Mouse (Mus musculus) hindbrain, embryonic 15.5 days (tissue): ENCODE results near the gene Pkdrej. TPM values are rescaled to one million over a fixed set of nuclear protein-coding genes. Genes with fewer than 3 reads are reported as not detected.

Source experiments
- ATAC-seq: fragments of 200-750 bp; cut with Nextera tagmentation; 2 replicates; pipeline ENCODE4 v1.8.0; 2017; ENCODE audit warnings: low read depth, moderate number of reproducible peaks, moderate TSS enrichment; ENCODE audit not compliant: low FRiP score
- H3K27ac ChIP-seq: fragments of 300-500 bp; sonication (generic); replicated peaks from 2 replicates; pipeline ENCODE4 v1.5.1; 2015; ENCODE audit warnings: mild to moderate bottlenecking, inconsistent platforms
- H3K27me3 ChIP-seq: fragments of 300-500 bp; sonication (generic); 2 replicates; pipeline ENCODE4 v1.6.1; 2015; ENCODE audit warnings: control low read depth, inconsistent platforms
- H3K36me3 ChIP-seq: fragments of 300-500 bp; sonication (generic); 2 replicates; pipeline ENCODE4 v1.6.1; 2015; ENCODE audit warnings: control low read depth, inconsistent platforms
- H3K4me1 ChIP-seq: fragments of 300-500 bp; sonication (generic); replicated peaks from 2 replicates; pipeline ENCODE4 v1.6.1; 2015; ENCODE audit warnings: control low read depth, inconsistent platforms
- H3K4me2 ChIP-seq: fragments of 300-500 bp; sonication (generic); 2 replicates; pipeline ENCODE4 v1.6.1; 2015; ENCODE audit warnings: moderate library complexity, mild to moderate bottlenecking, inconsistent platforms
- H3K4me3 ChIP-seq: fragments of 300-500 bp; sonication (generic); 2 replicates; pipeline ENCODE4 v1.5.1; 2015; ENCODE audit warnings: mild to moderate bottlenecking, inconsistent platforms
- H3K9ac ChIP-seq: fragments of 300-500 bp; sonication (generic); 2 replicates; pipeline ENCODE4 v1.6.1; 2015; ENCODE audit warnings: inconsistent platforms
- H3K9me3 ChIP-seq: fragments of 300-500 bp; sonication (generic); 2 replicates; pipeline ENCODE4 v1.6.1; 2016; ENCODE audit warnings: control low read depth, inconsistent platforms
- WGBS: fragments of 180-500 bp; shearing (Covaris S2); methylation state at CpG from one replicate; pipeline ENCODE4 v1.1.7; 2015; 5-methylcytosine and 5-hydroxymethylcytosine counted together
- polyA plus RNA-seq: library from polyadenylated mRNA; unstranded; fragments of >200 nt; fragmentation: Nextera tagmentation; extraction: Ambion mirVana; gene quantifications from 2 replicates; pipeline ENCODE4 v1.2.1, GENCODE M21; 2015

The Pkdrej gene
- polyA plus RNA-seq, 1 experiment from 2014 or later: 0.04 TPM

- Histone ChIP-seq H3K27ac (no peak overlapping the region), H3K4me3 (peak overlapping the region; percentile 63), H3K27me3 (no peaks in the 10 kb centered on the region), H3K4me2 (peak overlapping the region; percentile 94), H3K9me3 (no peaks in the 10 kb centered on the region), H3K4me1 (peaks cover 14% of the 10 kb centered on the region), H3K36me3 (no peaks in the 10 kb centered on the region), H3K9ac (peak overlapping the region; percentile 59)
- ATAC-seq: no peak
- 53% methylated on average over 8 of the region's 8 CpGs for WGBS
These were observed 11.1 kb upstream of the Pkdrej start for GRCm38 (mm10) chr15:85832599-85832998.

GRCm38 (mm10) chr15:85831954-85832590 lies 10.5 kb upstream of the Pkdrej start, which contains the start of gene Ttc38:
TSS of gene Ttc38 (plus strand) at chr15:85832306.
- no peaks in the 10 kb centered on the region for H3K9me3 ChIP-seq
- H3K4me2 ChIP-seq: peak within 1 kb of the TSS; percentile 94
- peak within 1 kb of the TSS; percentile 46; the same call in 1 of the 2 replicates for H3K27ac ChIP-seq
- peak within 1 kb of the TSS; percentile 59 for H3K9ac ChIP-seq
- H3K4me1 ChIP-seq: peaks cover 14% of the 10 kb centered on the region
- WGBS: under 1% methylated on average over 27 of the region's 27 CpGs
- H3K27me3 ChIP-seq: no peaks in the 10 kb centered on the region
- H3K36me3 ChIP-seq: no peaks in the 10 kb centered on the region
- H3K4me3 ChIP-seq: peak within 1 kb of the TSS; percentile 63
- peak; percentile 94 for ATAC-seq

- WGBS: 71% methylated on average over 5 of the region's 5 CpGs
- no peaks in the 10 kb centered on the region for H3K36me3 ChIP-seq
- ATAC-seq: no peak
- no peaks in the 10 kb centered on the region for H3K9me3 ChIP-seq
- no peak overlapping the region for H3K4me2 ChIP-seq
- no peak overlapping the region for H3K27ac ChIP-seq
- H3K4me1 ChIP-seq: peaks cover 14% of the 10 kb centered on the region
- H3K4me3 ChIP-seq: no peak overlapping the region
- no peak overlapping the region for H3K9ac ChIP-seq
- H3K27me3 ChIP-seq: no peaks in the 10 kb centered on the region
These were observed 7.9 kb upstream of the Pkdrej start for GRCm38 (mm10) chr15:85829470-85829869.

- no peak overlapping the region for H3K27ac ChIP-seq
- no peaks in the 10 kb centered on the region for H3K36me3 ChIP-seq
- H3K4me2 ChIP-seq: no peak overlapping the region
- H3K4me1 ChIP-seq: peaks cover 14% of the 10 kb centered on the region
- H3K9me3 ChIP-seq: no peaks in the 10 kb centered on the region
- no peak overlapping the region for H3K9ac ChIP-seq
- 87% methylated on average over 4 of the region's 4 CpGs for WGBS
- ATAC-seq: no peak
- H3K27me3 ChIP-seq: no peaks in the 10 kb centered on the region; the same call in 1 of the 2 replicates
- H3K4me3 ChIP-seq: no peak overlapping the region
These were observed 6.5 kb upstream of the Pkdrej start for GRCm38 (mm10) chr15:85828071-85828470.

- Histone ChIP-seq H3K4me3 (no peak overlapping the region), H3K27me3 (peaks cover 4% of the 10 kb centered on the region; the same call in 1 of the 2 replicates), H3K4me2 (no peak overlapping the region), H3K4me1 (peaks cover 6% of the 10 kb centered on the region), H3K36me3 (no peaks in the 10 kb centered on the region), H3K9me3 (no peaks in the 10 kb centered on the region), H3K9ac (no peak overlapping the region), H3K27ac (no peak overlapping the region)
- ATAC-seq: no peak
- WGBS: 79% methylated on average over 5 of the region's 5 CpGs
These were observed 5.1 kb upstream of the Pkdrej start for GRCm38 (mm10) chr15:85826676-85827075.

- Histone ChIP-seq H3K36me3 (no peaks in the 10 kb centered on the region), H3K9me3 (no peaks in the 10 kb centered on the region), H3K27me3 (peaks cover 11% of the 10 kb centered on the region), H3K4me3 (peak overlapping the region; percentile 46), H3K27ac (no peak overlapping the region), H3K4me1 (peaks cover 10% of the 10 kb centered on the region), H3K4me2 (peak overlapping the region; percentile 95), H3K9ac (peak overlapping the region; percentile 46)
- WGBS: 16% methylated on average over 4 of the region's 4 CpGs
- ATAC-seq: 0 out of 2 replicates have a peak, but pooled peaks have one; percentile 48
These were observed 451 bp upstream of the Pkdrej start for GRCm38 (mm10) chr15:85822011-85822359.

- ATAC-seq: no peak
- Histone ChIP-seq H3K9ac (no peak overlapping the region), H3K9me3 (no peaks in the 10 kb centered on the region), H3K4me3 (no peak overlapping the region), H3K27me3 (no peaks in the 10 kb centered on the region), H3K36me3 (no peaks in the 10 kb centered on the region), H3K4me1 (peaks cover 17% of the 10 kb centered on the region), H3K4me2 (no peak overlapping the region), H3K27ac (no peak overlapping the region)
- 77% methylated on average over 10 of the region's 10 CpGs for WGBS
These were observed 8.1 kb downstream of the Pkdrej start for GRCm38 (mm10) chr15:85813428-85813827.

- H3K36me3 ChIP-seq: no peaks in the 10 kb centered on the region
- peaks cover 17% of the 10 kb centered on the region for H3K4me1 ChIP-seq
- peak within 1 kb of the TSS; percentile 72 for H3K9ac ChIP-seq
- H3K4me2 ChIP-seq: peak within 1 kb of the TSS; percentile 71
- H3K9me3 ChIP-seq: no peaks in the 10 kb centered on the region
- 3% methylated on average over 36 of the region's 36 CpGs for WGBS
- peak; percentile 97 for ATAC-seq
- H3K4me3 ChIP-seq: peak within 1 kb of the TSS; percentile 85
- H3K27ac ChIP-seq: peak within 1 kb of the TSS; percentile 94
- no peaks in the 10 kb centered on the region for H3K27me3 ChIP-seq
These were observed 9.8 kb downstream of the Pkdrej start, which contains the start of gene Cdpf1 for GRCm38 (mm10) chr15:85811535-85812277. TSS of gene Cdpf1 (minus strand) at chr15:85811697.

GRCm38 (mm10) chr15:85810806-85811521 lies 10.6 kb downstream of the Pkdrej start:
- Histone ChIP-seq H3K36me3 (no peaks in the 10 kb centered on the region), H3K4me2 (peak overlapping the region; percentile 71), H3K9ac (peak overlapping the region; percentile 72), H3K9me3 (no peaks in the 10 kb centered on the region), H3K27me3 (no peaks in the 10 kb centered on the region), H3K4me3 (peak overlapping the region; percentile 85), H3K27ac (peak overlapping the region; percentile 94), H3K4me1 (peaks cover 17% of the 10 kb centered on the region)
- ATAC-seq: peak; percentile 89
- 4% methylated on average over 36 of the region's 36 CpGs for WGBS

- H3K4me3 ChIP-seq: peak overlapping the region; percentile 85
- WGBS: 86% methylated on average over 5 of the region's 5 CpGs
- no peak for ATAC-seq
- peak overlapping the region; percentile 71 for H3K4me2 ChIP-seq
- no peaks in the 10 kb centered on the region for H3K36me3 ChIP-seq
- H3K9ac ChIP-seq: 0 out of 2 replicates have a peak overlapping the region, but pooled peaks have one; percentile 72
- H3K4me1 ChIP-seq: peaks cover 17% of the 10 kb centered on the region
- no peaks in the 10 kb centered on the region for H3K27me3 ChIP-seq
- peak overlapping the region; percentile 94; the same call in 1 of the 2 replicates for H3K27ac ChIP-seq
- no peaks in the 10 kb centered on the region for H3K9me3 ChIP-seq
These were observed 11.1 kb downstream of the Pkdrej start for GRCm38 (mm10) chr15:85810462-85810805.

GRCm38 (mm10) chr15:85809091-85809490 lies 12.4 kb downstream of the Pkdrej start:
- Histone ChIP-seq H3K36me3 (no peaks in the 10 kb centered on the region), H3K9ac (no peak overlapping the region), H3K4me2 (no peak overlapping the region), H3K4me1 (peaks cover 17% of the 10 kb centered on the region), H3K27me3 (no peaks in the 10 kb centered on the region), H3K4me3 (no peak overlapping the region), H3K9me3 (no peaks in the 10 kb centered on the region), H3K27ac (no peak overlapping the region)
- ATAC-seq: no peak
- WGBS: 89% methylated on average over 12 of the region's 12 CpGs

GRCm38 (mm10) chr15:85808434-85808833 lies 13.1 kb downstream of the Pkdrej start:
- 56% methylated on average over 8 of the region's 8 CpGs for WGBS
- no peaks in the 10 kb centered on the region for H3K9me3 ChIP-seq
- H3K4me3 ChIP-seq: no peak overlapping the region
- no peaks in the 10 kb centered on the region for H3K36me3 ChIP-seq
- H3K27ac ChIP-seq: no peak overlapping the region
- peaks cover 17% of the 10 kb centered on the region for H3K4me1 ChIP-seq
- H3K4me2 ChIP-seq: no peak overlapping the region
- H3K9ac ChIP-seq: no peak overlapping the region
- no peaks in the 10 kb centered on the region for H3K27me3 ChIP-seq
- ATAC-seq: no peak
